Mouse (Mus musculus) large intestine, adult 2 months (tissue): Measurements from ENCODE around the gene Helb. TPM values are rescaled to one million over a fixed set of nuclear protein-coding genes. Genes with fewer than 3 reads are reported as not detected.
A peak's percentile ranks its signal among the peaks of the same experiment; 100 is the strongest.

ENCODE experiments used
- DNase-seq: peaks from one replicate; pipeline ENCODE4 v3.0.0-alpha.2; 2012; ENCODE audit warnings: low read depth, low spot score
- whole genome bisulfite sequencing: fragments of 180-500 bp; shearing (Covaris S2); methylation state at CpG from one replicate; pipeline ENCODE4 v1.1.7; 2018; 5-methylcytosine and 5-hydroxymethylcytosine counted together
- polyA plus RNA-seq: library from polyadenylated mRNA; depleted of rRNA; stranded (reverse); fragments of >200 nt; gene quantifications from 2 replicates; pipeline ENCODE4 v1.2.3, GENCODE M21; 2012; rRNA removed

Gene Helb
- polyA plus RNA-seq, 1 experiment = 4.8 TPM

DNA sequence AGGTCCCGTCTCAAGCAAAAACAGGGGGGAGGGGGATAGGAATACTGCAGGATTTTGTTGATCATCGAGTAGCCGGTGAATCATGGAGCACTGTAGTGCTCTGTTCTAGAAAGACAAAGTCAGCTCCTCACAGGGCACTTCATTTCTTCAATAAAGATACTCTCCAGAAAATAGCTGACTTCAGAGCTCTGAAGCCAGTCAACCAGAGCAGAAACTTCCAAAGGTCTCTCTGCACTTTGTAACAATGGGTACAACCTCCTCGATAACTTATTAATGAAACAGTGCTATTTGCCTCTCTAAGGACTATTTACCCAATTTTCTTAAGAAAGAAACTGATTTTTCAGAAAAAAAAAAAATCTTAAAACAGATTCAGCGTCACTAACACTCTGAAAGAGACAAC is 17.1 kb downstream of the Helb start:
- no peak for DNase-seq
- WGBS = 96% methylated on average over 5 of the region's 5 CpGs

DNA sequence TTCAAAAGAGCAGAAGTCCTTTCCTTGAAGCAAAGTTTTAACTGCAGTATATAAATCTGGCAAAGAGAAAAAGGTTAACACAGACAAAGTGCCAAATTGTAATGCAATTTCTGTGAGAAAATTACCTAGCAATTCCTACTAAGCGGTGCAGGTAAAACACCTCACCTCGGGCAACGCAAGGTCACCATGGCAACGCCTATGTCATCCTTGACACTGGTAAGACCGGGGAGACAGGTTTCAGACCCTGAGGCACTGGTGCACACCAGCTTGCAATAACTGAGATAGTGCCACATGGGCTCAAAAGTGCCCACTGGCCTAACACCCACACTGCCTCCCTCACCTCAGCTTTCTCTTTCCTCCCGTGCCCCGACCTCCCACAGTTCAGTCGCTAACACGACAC is 17.7 kb downstream of the Helb start:
- DNase-seq = no peak
- 86% methylated on average over 9 of the region's 9 CpGs for WGBS

DNA sequence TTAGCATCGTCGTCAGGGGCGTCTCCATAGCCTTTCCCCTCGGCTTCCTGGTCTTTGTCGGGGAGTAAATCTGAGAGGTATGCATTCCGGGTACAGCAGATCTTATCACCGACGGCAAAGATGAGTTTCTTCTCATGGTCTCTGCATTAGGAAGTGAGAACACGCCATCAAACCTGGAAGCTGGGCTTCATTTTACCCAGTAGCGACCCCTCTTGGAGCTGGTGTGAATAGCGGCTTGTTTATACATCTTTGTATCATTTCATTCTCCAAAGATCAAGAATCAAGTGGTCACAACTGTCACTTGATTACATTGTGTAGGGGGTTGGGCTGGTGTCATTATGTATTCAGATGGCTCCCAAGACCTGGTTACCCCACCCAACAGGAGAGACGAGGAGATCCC is 20.2 kb downstream of the Helb start:
- DNase-seq = no peak
- WGBS = 92% methylated on average over 12 of the region's 12 CpGs

DNA sequence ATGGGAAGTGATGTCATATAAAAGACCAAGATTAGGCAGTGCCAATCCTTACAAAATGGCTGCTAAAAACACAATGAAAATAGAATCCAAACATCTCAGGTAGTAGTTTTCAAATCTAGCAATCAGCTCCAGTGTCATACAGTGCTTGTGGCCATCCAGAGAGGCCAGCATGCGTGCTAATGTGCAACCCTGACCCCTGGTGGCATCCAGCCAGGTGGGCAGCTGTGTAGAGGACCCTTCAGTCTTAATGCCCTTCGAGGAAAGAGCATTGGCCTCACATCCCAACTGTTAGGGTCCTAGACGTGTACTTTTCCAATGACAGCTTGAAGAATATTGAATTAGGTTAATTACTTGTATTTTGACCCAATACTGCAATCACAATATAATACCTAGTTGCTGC is 34.9 kb downstream of the Helb start:
- DNase-seq = no peak
- 70% methylated on average over 3 of the region's 3 CpGs for WGBS

DNA sequence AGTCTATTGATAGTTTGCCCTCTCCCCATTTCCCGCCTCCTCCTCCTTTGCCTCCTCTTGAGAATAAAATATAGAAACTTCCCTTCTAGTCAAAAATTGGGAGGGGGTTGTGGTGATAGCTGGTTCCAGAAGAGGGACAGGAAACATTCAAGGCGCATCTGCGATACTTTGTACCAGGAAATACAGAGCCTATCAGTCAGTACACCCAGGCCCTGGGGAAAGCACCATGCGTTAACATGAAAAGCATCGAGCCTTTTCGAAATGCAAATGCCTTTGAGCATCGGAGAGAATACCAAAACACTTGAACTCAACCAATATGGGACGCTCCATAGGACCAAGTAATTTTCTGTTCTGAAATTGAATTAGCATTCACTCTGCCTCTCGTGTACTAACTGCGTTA is 46.5 kb downstream of the Helb start:
- 96% methylated on average over 10 of the region's 10 CpGs for WGBS
- DNase-seq = no peak

DNA sequence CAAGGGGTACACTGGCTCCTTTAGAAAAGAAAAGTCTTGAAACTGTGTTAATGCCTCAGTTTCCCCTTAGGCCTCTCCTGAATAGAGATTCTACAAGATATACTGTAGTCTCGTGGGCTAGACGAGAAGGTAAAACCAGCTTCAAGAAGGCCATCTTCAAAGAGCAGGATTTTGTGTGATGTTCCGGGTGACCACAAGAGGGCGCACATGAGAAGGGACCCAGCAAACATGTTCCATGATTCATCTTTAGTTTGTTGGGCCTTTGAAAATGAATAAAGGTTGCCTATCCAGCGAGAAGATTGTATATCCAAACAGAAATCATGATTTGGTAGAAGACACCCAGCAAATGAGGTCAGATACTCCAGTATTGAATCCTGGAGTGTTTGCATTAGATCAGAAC is 48.4 kb downstream of the Helb start:
- DNase-seq = peak; percentile 14
- 21% methylated on average over 5 of the region's 5 CpGs for WGBS

DNA sequence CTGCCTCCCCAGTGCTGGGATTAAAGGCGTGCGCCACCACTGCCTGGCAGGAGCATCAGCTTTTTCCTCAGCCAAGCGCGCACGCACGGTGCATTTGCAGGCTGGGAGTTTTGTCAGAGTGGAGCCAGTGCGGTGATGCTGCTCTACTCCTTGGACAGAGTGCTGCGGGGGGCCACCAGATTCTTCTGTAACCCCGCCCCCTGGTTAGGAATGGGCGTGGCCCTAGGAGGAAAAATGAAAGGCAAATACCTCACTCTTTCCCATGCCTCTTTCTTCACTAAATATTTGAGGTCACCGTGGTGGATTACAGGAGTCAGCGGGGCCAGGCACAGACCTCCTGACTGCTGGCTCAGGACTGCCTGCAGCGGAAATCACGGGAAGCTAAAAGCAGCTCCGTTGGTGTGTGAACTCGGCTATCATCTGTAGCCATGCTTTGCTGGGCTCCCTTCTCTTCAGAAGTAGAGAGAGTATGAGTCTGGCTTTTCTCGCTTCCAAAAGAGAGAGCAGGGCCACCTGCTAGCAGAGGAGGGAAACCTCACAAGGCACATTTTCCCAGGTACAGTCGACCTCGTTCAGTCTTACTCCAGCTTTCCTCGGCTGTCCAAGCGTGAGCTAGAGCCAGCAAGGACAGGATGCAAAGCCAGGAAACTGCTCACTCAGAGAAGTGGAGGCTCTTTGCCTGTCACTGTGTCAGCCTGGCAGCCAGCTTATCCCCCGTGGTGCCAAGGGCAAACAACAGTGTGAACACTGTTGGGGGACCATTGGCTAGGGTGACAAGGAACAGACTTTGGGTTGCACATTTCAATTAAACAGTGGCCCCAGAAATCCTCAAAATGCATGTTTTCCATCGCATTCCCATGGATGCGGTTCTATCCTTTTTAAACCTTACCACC is 51.3 kb downstream of the Helb start:
- DNase-seq = no peak

DNA sequence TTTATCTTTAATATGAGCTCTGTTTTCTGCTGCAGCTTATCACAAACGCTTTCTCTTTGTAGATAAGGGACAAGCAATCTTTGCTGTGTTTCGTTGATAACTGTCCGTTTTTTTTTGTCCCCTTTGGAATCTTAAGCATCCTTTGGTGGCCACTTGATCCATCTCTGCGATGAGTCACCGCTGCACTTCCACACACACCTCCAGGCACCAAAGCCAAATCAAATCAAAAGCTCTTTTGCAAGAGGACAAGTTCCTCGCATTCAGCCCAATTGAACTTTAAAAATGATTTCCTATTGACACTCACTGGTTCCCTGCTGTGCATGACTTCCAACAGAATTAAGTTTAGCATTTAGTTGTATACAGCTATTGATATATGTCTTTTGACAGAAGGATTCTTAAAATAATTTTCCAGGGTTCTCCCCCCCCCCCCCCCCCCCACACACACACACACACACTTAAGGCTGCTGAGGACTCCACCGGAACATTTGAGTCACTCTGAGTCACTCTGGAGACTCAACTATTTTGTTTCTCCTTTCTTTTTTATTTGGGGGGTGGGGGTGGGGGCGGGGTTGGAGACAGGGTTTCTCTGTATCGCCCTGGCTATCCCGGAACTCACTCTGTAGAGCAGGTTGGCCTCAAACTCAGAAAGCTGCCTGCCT is 52.1 kb downstream of the Helb start:
- WGBS = 77% methylated on average over 10 of the region's 10 CpGs
- DNase-seq = no peak

More for the DNA sequence above, 51.3 kb downstream of the Helb start:
- WGBS = 78% methylated on average over 24 of the region's 24 CpGs

DNA sequence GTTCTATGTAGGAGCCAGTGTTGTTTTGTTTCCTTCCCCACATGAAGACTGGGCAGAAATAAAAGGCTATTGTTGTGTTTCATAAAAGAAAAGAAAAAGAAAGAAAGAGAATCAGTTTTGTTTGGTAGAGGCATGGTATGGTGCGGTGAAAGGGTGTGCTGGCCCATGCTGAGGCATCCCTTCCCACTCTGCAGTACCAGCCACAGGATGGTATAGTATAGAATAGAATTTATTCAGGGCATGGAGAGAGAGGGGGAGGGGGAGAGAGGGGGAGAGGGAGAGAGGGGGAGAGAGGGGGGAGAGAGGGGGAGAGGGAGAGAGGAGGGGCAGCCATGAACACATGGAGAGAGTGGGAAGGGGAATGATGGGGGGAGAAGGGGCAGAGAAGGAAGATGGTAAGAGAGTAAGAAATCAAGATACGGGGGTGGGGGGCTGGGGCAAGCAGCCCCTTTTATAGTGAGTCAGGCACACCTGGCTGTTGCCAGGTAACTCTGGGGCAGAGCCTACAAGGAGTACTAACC is 68.0 kb downstream of the Helb start:
- 86% methylated on average over 2 of the region's 2 CpGs for WGBS
- no peak for DNase-seq

DNA sequence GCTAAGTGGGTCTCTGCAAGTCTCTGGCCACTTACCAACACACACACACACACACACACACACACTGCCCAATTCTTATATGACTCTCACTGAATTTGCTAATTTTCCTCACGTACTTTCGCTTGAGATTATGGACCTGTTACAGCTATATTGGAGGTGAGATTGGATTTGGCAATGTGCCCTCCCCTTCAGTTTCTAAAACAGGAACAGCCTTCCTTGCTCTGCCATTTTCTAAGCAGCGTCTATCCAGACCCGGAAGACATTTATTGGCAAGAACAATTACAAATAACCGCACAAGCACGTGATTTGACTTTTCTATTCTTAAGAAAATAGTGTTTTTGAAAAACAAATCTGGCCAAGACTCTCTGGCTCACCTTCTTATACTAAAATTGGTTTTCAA is 68.5 kb downstream of the Helb start:
- WGBS = 79% methylated on average over 6 of the region's 6 CpGs
- no peak for DNase-seq

DNA sequence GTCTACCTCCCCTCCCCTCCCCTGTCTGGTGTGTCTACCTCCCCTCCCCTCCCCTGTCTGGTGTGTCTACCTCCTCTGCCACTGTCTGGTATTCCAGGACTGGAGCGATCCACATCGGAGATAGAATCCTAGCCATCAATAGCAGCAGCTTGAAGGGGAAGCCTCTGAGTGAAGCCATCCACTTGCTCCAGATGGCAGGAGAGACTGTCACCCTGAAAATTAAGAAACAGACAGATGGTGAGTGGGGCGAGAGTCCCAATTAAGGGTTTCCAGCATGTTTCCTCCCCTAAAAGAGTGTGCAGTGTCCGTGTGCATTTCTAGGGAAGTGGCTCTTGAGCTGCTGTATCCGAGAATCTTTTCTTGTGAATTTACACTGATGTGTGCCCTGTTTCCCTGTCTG is 74.6 kb downstream of the Helb start:
- 91% methylated on average over 5 of the region's 5 CpGs for WGBS
- DNase-seq = no peak

DNA sequence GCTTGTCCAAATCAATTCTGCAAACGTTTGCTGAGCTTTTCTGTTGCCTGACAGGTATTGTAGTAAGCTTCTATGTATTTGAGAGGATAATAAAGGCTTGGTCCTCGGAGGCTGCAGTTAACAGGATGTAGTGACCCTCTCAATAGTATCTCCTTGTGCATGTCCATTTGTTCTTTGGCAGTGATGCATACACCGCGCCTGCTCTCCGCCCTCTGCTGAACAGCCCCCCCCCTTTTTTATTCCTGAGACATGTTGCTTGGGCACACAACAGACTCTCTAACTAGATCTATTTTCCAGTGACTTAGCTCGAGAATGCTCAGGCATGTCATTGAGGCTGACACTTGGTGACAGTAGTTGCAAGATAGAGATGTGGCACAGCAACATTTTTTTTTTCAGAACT is 77.0 kb downstream of the Helb start:
- DNase-seq = no peak

DNA sequence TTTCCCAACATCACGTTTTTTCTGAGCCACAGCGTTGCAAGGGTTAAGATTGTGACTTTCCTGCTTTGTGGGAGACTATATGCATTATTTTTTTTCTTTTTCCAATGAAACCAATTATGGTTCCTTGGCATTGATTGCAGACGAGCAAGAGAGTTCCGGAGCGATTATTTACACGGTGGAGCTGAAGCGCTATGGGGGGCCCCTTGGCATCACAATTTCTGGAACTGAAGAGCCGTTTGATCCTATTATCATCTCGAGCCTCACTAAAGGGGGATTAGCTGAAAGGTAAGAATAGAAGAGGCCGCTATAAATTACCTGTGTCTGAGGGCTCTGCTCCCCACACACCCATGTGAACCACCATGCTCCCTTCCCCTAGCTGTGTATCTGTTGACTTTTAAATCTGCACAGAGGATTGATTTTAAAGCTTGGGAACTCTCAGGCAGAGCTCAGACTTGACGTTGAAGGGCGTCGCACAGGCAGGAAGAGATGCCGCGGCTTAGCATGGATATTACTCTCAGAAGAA is 77.5 kb downstream of the Helb start:
- 63% methylated on average over 15 of the region's 15 CpGs for WGBS
- DNase-seq = no peak

More for the DNA sequence above, 77.0 kb downstream of the Helb start:
- 68% methylated on average over 6 of the region's 6 CpGs for WGBS

DNA sequence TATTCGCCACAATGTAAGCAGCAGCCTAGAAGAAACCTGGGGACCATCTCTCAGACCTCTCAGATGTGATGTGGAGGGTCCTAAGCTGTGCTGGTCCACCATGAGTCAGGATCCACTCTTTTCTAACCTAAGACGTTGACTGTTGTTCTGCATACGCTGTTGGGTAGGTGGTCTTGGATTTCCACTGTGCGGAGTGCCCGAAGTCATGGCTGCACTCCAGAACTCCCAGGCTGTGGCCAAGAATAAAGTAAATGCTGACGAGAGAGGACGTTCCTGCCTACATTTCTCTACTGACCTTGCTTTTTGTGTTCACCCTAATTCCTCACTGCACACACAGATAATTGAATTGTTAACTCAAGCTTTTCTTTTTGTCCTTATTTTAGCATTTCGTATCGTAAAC is 78.9 kb downstream of the Helb start:
- no peak for DNase-seq
- WGBS = 80% methylated on average over 9 of the region's 9 CpGs

Other genes starting within 250 kb of the Helb start
- 264 and 340 TPM in 2 replicates for gene Tmbim4, start 88.6 kb upstream of the Helb start, polyA plus RNA-seq
- gene Irak3, start 89.1 kb upstream of the Helb start, polyA plus RNA-seq = 2.1 and 2.2 TPM in 2 replicates
- gene Llph, start 114.1 kb upstream of the Helb start, polyA plus RNA-seq = 4.9 and 6.4 TPM in 2 replicates